Mouse (Mus musculus): ENCODE results near the gene Sept3. TPM values are rescaled to one million over a fixed set of nuclear protein-coding genes. Genes with fewer than 3 reads are reported as not detected.
A peak's percentile ranks its signal among the peaks of the same experiment; 100 is the strongest.

Gene Sept3
- polyA plus RNA-seq, 1 experiment, result 0.62 TPM

GRCm38 (mm10) chr15:82343368-82344287, 68.9 kb downstream of the Sept3 start:
- peak overlapping the region; percentile 50 for H3K4me3 ChIP-seq (replicated peaks)
- peaks cover 37% of the 10 kb centered on the region for H3K36me3 ChIP-seq (replicated peaks; ENCODE audit: low read length)
- H3K9me3 ChIP-seq, result peaks cover 5% of the 10 kb centered on the region; the same call in 1 of the 2 replicates
- H3K27me3 ChIP-seq (replicated peaks), result no peaks in the 10 kb centered on the region
- peaks cover 87% of the 10 kb centered on the region for H3K4me1 ChIP-seq
- TF ChIP-seq FLI1 (IDR thresholded peaks at IDR 0.05; ENCODE audit: low read length) (no peak), GATA1 (IDR thresholded peaks at IDR 0.05; ENCODE audit: borderline replicate concordance, low read length) (no peak)

Other genes starting within 250 kb of the Sept3 start
- gene Desi1, start 241.0 kb upstream of the Sept3 start, polyA plus RNA-seq (2012; ENCODE audit: insufficient read depth, low replicate concordance), result 53.6 and 99.4 TPM in 2 replicates
- 96.3 and 124 TPM in 2 replicates for gene Snu13, start 227.3 kb upstream of the Sept3 start, polyA plus RNA-seq (2012; ENCODE audit: insufficient read depth, low replicate concordance)
- not detected in 2 replicates for gene 4930407I10Rik, start 215.7 kb upstream of the Sept3 start, polyA plus RNA-seq (2012; ENCODE audit: insufficient read depth, low replicate concordance)
- gene Mei1, start 204.9 kb upstream of the Sept3 start, polyA plus RNA-seq (2012; ENCODE audit: insufficient read depth, low replicate concordance), result not detected in 2 replicates
- 4.1 and 35.3 TPM in 2 replicates for gene Ccdc134, start 147.0 kb upstream of the Sept3 start, polyA plus RNA-seq (2012; ENCODE audit: insufficient read depth, low replicate concordance)
- 351 and 1,948 TPM in 2 replicates for gene Srebf2, start 127.7 kb upstream of the Sept3 start, polyA plus RNA-seq (2012; ENCODE audit: insufficient read depth, low replicate concordance)
- 0.89 TPM in 1 of 2 replicates, not detected in the other for gene Shisa8, start 62.1 kb upstream of the Sept3 start, polyA plus RNA-seq (2012; ENCODE audit: insufficient read depth, low replicate concordance)
- gene Tnfrsf13c, start 50.5 kb upstream of the Sept3 start, polyA plus RNA-seq (2012; ENCODE audit: insufficient read depth, low replicate concordance), result not detected in 2 replicates
- 9.2 and 32.0 TPM in 2 replicates for gene Cenpm, start 30.1 kb upstream of the Sept3 start, polyA plus RNA-seq (2012; ENCODE audit: insufficient read depth, low replicate concordance)
- gene 1500009C09Rik, start 22.5 kb upstream of the Sept3 start, polyA plus RNA-seq (2012; ENCODE audit: insufficient read depth, low replicate concordance), result 0.06 TPM in 1 of 2 replicates, not detected in the other
- gene Wbp2nl, start 24.1 kb downstream of the Sept3 start, polyA plus RNA-seq (2012; ENCODE audit: insufficient read depth, low replicate concordance), result not detected in 2 replicates
- gene Naga, start 64.0 kb downstream of the Sept3 start, polyA plus RNA-seq (2012; ENCODE audit: insufficient read depth, low replicate concordance), result 280 and 641 TPM in 2 replicates
- 1.2 and 5.5 TPM in 2 replicates for gene Pheta2, start 64.0 kb downstream of the Sept3 start, polyA plus RNA-seq (2012; ENCODE audit: insufficient read depth, low replicate concordance)
- gene Smdt1, start 64.1 kb downstream of the Sept3 start, polyA plus RNA-seq (2012; ENCODE audit: insufficient read depth, low replicate concordance), result 118 and 198 TPM in 2 replicates
- gene Ndufa6, start 79.4 kb downstream of the Sept3 start, polyA plus RNA-seq (2012; ENCODE audit: insufficient read depth, low replicate concordance), result 274 and 631 TPM in 2 replicates
- 0.13 TPM in 1 of 2 replicates, not detected in the other for gene Cyp2d22, start 105.4 kb downstream of the Sept3 start, polyA plus RNA-seq (2012; ENCODE audit: insufficient read depth, low replicate concordance)
- not detected in 2 replicates for gene Cyp2d11, start 119.1 kb downstream of the Sept3 start, polyA plus RNA-seq (2012; ENCODE audit: insufficient read depth, low replicate concordance)
- not detected in 2 replicates for gene Cyp2d10, start 132.3 kb downstream of the Sept3 start, polyA plus RNA-seq (2012; ENCODE audit: insufficient read depth, low replicate concordance)
- not detected in 2 replicates for gene Cyp2d9, start 158.5 kb downstream of the Sept3 start, polyA plus RNA-seq (2012; ENCODE audit: insufficient read depth, low replicate concordance)